9 mouse cellular contexts compared by ENCODE assay signal in genomic region chr14:56468145-56468544, GRCm38 (mm10).
DNase-seq lines count a peak whose midpoint lies in the region; ATAC-seq and TF ChIP-seq lines count a peak whose summit lies in the region.
"Had no signal": no experiment of that assay in that cellular context is flagged by ENCODE, and none has a peak within 500 bp of the region (broad histone marks: within the 10 kb centered on the region; RNA-seq: fewer than 3 reads in every experiment).

No protein-coding gene starts in this region.

- DNase-seq in heart, postnatal 4 days = peak; percentile 14
- DNase-seq in 3134 (ENCODE audit: extremely low read depth, insufficient read length, low spot score) = peak; percentile 19
- DNase-seq in MEL (ENCODE audit: low read depth, low spot score) = peak; percentile 80
- DNase-seq in forelimb bud, embryonic 11.5 days (ENCODE audit: low read depth, low spot score) = peak; percentile 17
- no peak for DNase-seq in limb, embryonic 10.5 days (ENCODE audit: low spot score)
- DNase-seq in left cerebral cortex, adult 11 months (ENCODE audit: low spot score) = no peak

- no peak overlapping the region for H3K4me2 ChIP-seq in heart, embryonic 12.5 days
- H3K4me2 ChIP-seq: limb, embryonic 15.5 days had no signal

- H3K9me3 ChIP-seq in heart, embryonic 12.5 days (replicated peaks) = no peaks in the 10 kb centered on the region
- no peaks in the 10 kb centered on the region for H3K9me3 ChIP-seq in MEL (replicated peaks; ENCODE audit: insufficient read depth, low read length)
- no peaks in the 10 kb centered on the region for H3K9me3 ChIP-seq in limb, embryonic 10.5 days (replicated peaks)
- H3K9me3 ChIP-seq: limb, embryonic 15.5 days had no signal

- H3K9ac ChIP-seq in heart, embryonic 12.5 days = no peak overlapping the region
- H3K9ac ChIP-seq in MEL (ENCODE audit: control insufficient read depth, low read depth, low read length, poor library complexity, severe bottlenecking) = no peak overlapping the region
- H3K9ac ChIP-seq: limb, embryonic 15.5 days had no signal

- 39% methylated on average over 1 of the region's 1 CpGs for WGBS in heart, embryonic 12.5 days
- 60% methylated on average over 1 of the region's 1 CpGs for WGBS in limb, embryonic 10.5 days

- no peak overlapping the region for H3K27ac ChIP-seq in heart, embryonic 12.5 days (ENCODE audit: poor library complexity, severe bottlenecking)
- H3K27ac ChIP-seq in MEL (ENCODE audit: control insufficient read depth, low read depth, low read length) = no peak overlapping the region
- H3K27ac ChIP-seq in limb, embryonic 10.5 days = no peak overlapping the region
- H3K27ac ChIP-seq: limb, embryonic 15.5 days had no signal

- TF ChIP-seq CTCF in MEL (IDR thresholded peaks at IDR 0.05 in 2 of 3, conservative IDR thresholded peaks at IDR 0.05 in 1 of 3; ENCODE audit: control insufficient read depth in 1 of 3, insufficient read depth in 1 of 3, low read depth in 2 of 3, low read length in 3 of 3, poor library complexity in 1 of 3, severe bottlenecking in 1 of 3) = peak in 2 of 3 experiments; percentile 40 to 57; a peak in 4 of 6 replicates

- no peaks in the 10 kb centered on the region for H3K27me3 ChIP-seq in heart, embryonic 12.5 days (replicated peaks)
- no peaks in the 10 kb centered on the region for H3K27me3 ChIP-seq in MEL (ENCODE audit: control insufficient read depth in 1 of 2, insufficient read depth in 2 of 2, low read length in 2 of 2)
- H3K27me3 ChIP-seq in limb, embryonic 10.5 days (ENCODE audit: low read depth, poor library complexity, severe bottlenecking) = no peaks in the 10 kb centered on the region
- H3K27me3 ChIP-seq: limb, embryonic 15.5 days had no signal

- H3K4me1 ChIP-seq in heart, embryonic 12.5 days (replicated peaks) = no peaks in the 10 kb centered on the region
- H3K4me1 ChIP-seq in MEL (ENCODE audit: control insufficient read depth in 1 of 2, insufficient read depth in 2 of 2, low read length in 2 of 2) = peaks cover 0 to 2% of the 10 kb centered on the region in 2 experiments; a peak in 1 of 4 replicates
- H3K4me1 ChIP-seq in limb, embryonic 10.5 days = no peaks in the 10 kb centered on the region
- H3K4me1 ChIP-seq: limb, embryonic 15.5 days had no signal

- H3K4me3 ChIP-seq in heart, embryonic 12.5 days = no peak overlapping the region
- H3K4me3 ChIP-seq in MEL (ENCODE audit: control insufficient read depth in 1 of 2, insufficient read depth in 1 of 2, low read depth in 2 of 2, low read length in 2 of 2) = no peak overlapping the region
- no peak overlapping the region for H3K4me3 ChIP-seq in limb, embryonic 10.5 days
- H3K4me3 ChIP-seq: limb, embryonic 15.5 days had no signal

- peak; percentile 31 for TF ChIP-seq RAD21 in MEL (IDR thresholded peaks at IDR 0.05; ENCODE audit: low read depth, low read length)

- no peak for ATAC-seq in heart, embryonic 12.5 days (ENCODE audit: insufficient number of reproducible peaks, low FRiP score)
- no peak for ATAC-seq in frontal cortex, adult (ENCODE audit: low TSS enrichment)

- TF ChIP-seq POLR2A in MEL (IDR thresholded peaks at IDR 0.05; ENCODE audit: control insufficient read depth in 1 of 2, insufficient read depth in 1 of 2, low read depth in 1 of 2, low read length in 2 of 2, poor library complexity in 1 of 2) = no peak

- no peaks in the 10 kb centered on the region for H3K36me3 ChIP-seq in heart, embryonic 12.5 days
- H3K36me3 ChIP-seq in MEL (ENCODE audit: control insufficient read depth in 1 of 2, insufficient read depth in 2 of 2, low read length in 2 of 2) = peaks cover 5 to 30% of the 10 kb centered on the region in 2 experiments
- H3K36me3 ChIP-seq in limb, embryonic 10.5 days = no peaks in the 10 kb centered on the region
- H3K36me3 ChIP-seq: limb, embryonic 15.5 days had no signal

- TF ChIP-seq EP300 in MEL (IDR thresholded peaks at IDR 0.05; ENCODE audit: low read depth in 1 of 2, low read length in 2 of 2) = no peak

- no peaks in the 10 kb centered on the region for H3K79me2 ChIP-seq in MEL (ENCODE audit: control insufficient read depth, insufficient read depth, low read length, poor library complexity)

TF ChIP-seq in MEL, 35 proteins besides CTCF, POLR2A, EP300 and RAD21:
- TF ChIP-seq GABPA (IDR thresholded peaks at IDR 0.05; ENCODE audit: low read depth, low read length) (peak; percentile 72; the same call in 1 of the 2 replicates), MYC (IDR thresholded peaks at IDR 0.05; ENCODE audit: low read depth, low read length) (0 out of 2 replicates have a peak, but pooled peaks have one; percentile 52), ZNF384 (IDR thresholded peaks at IDR 0.05; ENCODE audit: low read depth, low read length) (no peak), MAFK (IDR thresholded peaks at IDR 0.05; ENCODE audit: borderline replicate concordance, low read depth, low read length) (peak; percentile 69; the same call in 1 of the 2 replicates), ETS1 (IDR thresholded peaks at IDR 0.05; ENCODE audit: low read depth, low read length) (0 out of 2 replicates have a peak, but pooled peaks have one; percentile 19), CHD2 (IDR thresholded peaks at IDR 0.05; ENCODE audit: low read length) (no peak)

Comparison
In these comparisons a context has a peak if more than half of its experiments do, and no peak if none do; other contexts are left out.
1. DNase-seq: peak in heart, postnatal 4 days (single experiment), 3134 (single experiment), MEL (single experiment) and forelimb bud, embryonic 11.5 days (single experiment); none in limb, embryonic 10.5 days (single experiment) and left cerebral cortex, adult 11 months (single experiment).